Mouse (Mus musculus) large intestine, adult 2 months (tissue): Measurements from ENCODE around the gene Pla2g16. TPM values are rescaled to one million over a fixed set of nuclear protein-coding genes. Genes with fewer than 3 reads are reported as not detected.

Experiments used
- DNase-seq: peaks from one replicate; pipeline ENCODE4 v3.0.0-alpha.2; 2012; ENCODE audit warnings: low read depth, low spot score
- WGBS: fragments of 180-500 bp; shearing (Covaris S2); methylation state at CpG from one replicate; pipeline ENCODE4 v1.1.7; 2018; 5-methylcytosine and 5-hydroxymethylcytosine counted together
- polyA plus RNA-seq: library from polyadenylated mRNA; depleted of rRNA; stranded (reverse); fragments of >200 nt; gene quantifications from 2 replicates; pipeline ENCODE4 v1.2.3, GENCODE M21; 2012; rRNA removed

Gene Pla2g16
- polyA plus RNA-seq, 1 experiment: 27.6 TPM

DNA sequence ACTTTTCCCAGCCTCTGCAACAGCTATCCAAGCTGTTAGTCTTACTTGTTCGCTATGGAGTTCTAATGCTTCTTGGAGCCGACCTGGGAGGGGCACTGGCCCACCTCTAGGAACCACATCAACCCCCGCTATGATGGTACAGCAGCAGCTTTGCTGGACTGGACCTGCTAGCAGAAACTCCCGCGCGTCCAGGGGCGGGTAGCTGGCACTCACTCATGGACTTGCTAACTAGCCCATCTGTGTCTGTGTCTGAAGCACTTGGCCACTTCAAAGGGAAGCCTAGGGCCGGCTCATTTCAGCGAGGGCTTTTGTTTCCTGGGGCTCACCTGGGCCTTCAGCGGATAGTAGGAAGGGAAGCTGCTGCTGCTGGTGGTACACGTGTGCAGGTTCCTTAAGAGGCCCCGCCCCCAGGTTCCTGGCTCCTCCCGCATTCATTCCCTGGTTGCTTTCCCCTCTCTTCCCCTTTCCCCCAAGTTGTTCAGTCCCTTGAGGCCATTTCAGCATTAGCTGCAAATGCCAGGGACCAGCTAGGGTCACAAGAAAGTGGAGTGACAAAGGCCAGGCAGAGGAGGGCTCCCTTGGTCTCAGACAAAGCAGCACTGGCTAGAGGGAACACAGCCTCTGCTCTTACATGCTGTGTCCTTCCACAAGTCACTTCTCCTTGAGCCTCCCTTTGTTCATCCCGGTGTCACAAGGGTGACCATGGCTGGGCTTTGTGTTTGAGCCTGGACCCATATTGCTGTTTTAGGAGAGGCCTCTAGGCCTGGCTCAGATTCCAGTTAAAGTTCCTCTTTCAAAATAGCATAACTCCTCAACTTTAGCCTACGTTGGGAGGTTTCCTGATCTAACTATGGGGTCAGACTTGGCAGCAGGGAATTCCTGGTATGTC is 49.8 kb downstream of the Pla2g16 start, which contains the start of gene Lgals12:
Lgals12 (minus strand) TSS at position 393 of the 889 bp plus-strand sequence.
- 8% methylated on average over 15 of the region's 15 CpGs for WGBS
- no peak for DNase-seq

DNA sequence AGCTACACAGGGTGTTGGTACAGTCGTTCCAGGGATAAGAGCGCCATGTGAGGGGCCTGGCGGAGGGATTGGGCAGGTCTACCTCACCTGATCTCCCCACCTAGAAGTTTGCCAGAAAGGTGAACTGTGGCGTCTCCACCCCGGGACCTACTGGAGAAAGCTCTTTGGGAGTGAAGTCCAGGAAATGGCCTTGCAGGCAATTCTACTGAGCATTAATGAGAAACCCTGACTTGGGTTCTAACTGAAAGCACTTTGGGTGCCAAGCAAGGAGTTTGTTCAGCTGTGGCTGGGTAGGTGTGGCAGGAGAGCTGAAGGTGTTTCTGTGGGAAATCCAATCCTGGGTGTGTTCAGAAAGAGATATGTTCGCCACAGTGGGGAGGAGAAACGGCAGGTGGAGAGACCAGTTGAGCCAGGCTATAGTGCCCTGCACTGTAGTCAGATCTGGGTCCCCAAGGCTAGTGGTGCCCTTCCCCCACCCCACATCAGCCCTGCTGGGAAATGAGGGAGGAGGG is 50.5 kb downstream of the Pla2g16 start:
- DNase-seq: peak; percentile 83
- WGBS: 32% methylated on average over 7 of the region's 7 CpGs

DNA sequence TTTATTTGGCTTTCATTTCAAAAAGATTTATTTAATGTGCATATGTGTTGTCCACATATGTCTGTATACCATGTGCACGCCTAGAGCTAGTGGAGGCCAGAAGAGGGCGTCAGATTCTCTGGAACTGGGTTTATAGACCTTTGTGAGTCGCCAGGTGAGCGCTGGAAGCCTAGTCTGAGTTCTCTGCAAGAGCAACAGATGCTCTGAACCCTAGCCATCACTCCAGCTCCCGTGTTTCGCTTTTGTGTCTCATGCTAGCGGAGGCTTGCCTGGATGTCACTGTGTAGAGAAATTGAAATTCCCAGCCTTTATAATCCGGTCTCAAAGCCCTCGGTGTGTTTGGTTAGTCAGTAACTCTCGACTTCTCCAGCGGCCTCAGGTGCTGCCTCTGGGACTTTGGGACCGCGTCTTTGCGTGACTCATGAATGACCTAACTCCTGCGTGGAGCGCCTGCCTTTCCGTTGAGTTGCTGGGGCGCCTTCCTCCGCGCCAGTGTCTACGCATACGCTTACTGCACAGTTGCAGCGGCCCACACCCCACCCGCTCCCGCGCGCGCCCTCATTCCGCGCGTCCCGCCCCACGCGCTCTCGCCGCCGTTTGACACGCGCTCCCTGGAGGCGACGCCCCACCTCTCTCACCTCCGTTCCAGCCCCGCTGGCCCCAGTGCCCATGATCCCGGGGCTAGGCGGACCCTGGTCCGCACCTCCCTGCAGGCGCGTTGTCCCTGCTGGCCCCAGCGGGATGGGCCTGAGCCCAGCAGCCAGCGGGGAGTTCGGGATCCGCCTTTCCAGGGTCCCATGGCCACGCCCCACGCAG is 54.9 kb downstream of the Pla2g16 start, which contains the start of gene Hrasls5:
Hrasls5 (plus strand) TSS at position 600 of the 816 bp plus-strand sequence.
- 4% methylated on average over 54 of the region's 54 CpGs for WGBS
- DNase-seq: no peak

DNA sequence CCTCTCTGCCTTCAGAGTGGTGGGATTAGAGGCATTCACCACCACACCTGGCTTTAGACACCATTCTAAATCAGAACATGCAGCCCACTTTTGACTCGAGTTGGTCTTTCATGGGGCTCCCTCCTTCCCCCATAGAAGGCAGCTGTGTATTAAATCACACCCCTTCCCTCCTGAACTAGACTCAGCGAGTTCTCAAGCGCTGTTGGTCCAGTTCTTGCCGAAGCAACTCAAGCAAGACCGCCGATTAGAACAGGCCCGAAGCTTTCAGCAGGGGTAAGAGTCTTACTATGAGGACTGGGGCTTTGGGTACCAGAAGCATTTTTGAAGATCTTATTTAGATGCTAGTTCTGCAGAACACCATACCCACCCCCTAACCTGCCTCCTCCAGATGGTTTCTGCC is 55.9 kb downstream of the Pla2g16 start:
- DNase-seq: no peak

DNA sequence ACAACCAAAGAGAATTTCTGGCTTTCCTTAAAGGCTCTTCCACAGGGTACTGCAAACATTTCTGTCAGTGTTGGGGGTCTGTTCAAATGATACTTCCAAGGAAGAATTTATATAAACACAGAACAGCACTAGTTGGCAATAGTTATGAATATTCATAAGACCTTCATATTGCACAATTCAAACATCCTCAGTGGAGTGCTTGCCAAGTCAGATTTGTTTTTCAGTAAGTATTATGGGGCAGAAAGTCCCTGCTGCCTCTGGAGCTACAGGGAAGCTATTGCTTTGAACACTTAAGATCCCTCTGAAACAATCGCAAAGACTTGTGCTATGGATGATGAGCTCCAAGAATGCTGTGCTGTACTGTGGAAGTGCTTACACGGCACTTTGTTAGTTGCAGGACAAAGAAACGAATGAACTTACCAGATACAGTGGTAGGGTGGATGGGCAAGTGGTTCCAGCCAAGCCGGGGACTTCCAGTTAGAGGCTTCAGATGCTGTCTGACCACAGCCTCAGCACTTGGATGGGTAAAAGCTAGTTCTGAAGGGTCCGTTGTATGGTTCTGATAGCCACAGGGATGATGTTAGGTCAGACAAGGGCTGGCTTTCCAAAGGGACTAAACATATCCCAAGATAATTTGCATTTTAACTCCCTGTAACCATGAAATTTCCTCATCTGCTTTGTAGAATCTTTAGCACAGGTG is 59.1 kb downstream of the Pla2g16 start:
- no peak for DNase-seq
- 69% methylated on average over 5 of the region's 5 CpGs for WGBS

More for the DNA sequence above, 55.9 kb downstream of the Pla2g16 start:
- WGBS: 96% methylated on average over 7 of the region's 7 CpGs

DNA sequence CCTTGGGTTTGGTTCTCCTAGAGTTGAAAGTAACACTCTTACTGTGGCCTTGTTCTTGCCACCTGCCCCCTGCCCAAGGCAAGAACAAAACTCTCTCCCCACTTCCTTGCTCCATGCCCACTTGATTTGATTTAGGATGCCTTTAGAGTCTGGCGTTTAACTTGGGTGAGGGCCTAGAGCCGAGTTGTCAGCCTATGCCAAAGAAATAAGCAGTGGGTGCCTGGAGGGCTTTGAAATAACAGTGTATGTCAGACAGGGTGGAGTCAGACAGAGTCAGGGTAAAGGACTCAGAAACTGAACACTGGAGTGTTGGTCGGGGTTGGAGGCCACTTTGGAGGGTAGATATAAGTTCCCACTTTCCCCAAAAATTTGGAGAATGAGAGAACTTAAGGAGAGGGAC is 59.8 kb downstream of the Pla2g16 start:
- WGBS: 45% methylated on average over 3 of the region's 3 CpGs

DNA sequence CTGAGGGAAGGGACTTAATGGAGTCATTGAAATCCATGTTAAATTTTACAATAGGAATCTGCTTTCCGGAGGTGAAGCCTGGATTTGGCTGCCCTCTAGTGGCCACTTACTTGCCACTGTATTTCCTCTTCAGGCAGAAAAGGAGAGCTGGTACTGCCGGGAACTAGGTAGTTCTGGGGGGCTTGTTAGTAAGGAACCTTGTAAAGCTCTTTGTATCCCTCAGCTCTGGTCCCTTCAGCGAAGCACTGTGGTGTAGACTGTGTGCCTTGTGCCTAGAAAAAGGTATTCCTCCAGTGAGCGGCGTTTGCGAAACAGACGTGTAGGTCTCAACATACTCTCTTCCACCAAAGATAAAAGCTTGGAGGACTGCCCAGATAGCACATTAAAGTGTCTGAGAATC is 60.4 kb downstream of the Pla2g16 start:
- DNase-seq: no peak
- 35% methylated on average over 7 of the region's 7 CpGs for WGBS

More for the DNA sequence above, 59.8 kb downstream of the Pla2g16 start:
- DNase-seq: no peak

DNA sequence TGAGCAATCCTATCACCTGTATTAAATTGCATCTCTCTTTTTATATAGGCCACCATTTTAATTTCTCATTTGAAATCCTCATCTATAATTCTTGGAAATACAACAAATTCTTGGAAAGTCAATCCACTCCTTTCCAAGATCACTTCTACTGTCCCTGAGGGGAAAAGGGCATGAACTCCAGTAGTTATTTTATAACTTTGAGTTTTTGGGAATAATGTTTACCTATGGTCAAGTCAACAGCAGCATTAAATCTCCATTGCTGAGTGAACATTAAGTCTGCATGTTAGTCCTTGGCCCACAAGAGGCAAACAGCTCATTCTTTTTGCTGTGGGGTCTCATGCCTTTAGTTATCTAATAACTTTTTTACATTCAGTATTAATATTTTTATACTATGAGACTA is 75.8 kb downstream of the Pla2g16 start:
- DNase-seq: no peak

DNA sequence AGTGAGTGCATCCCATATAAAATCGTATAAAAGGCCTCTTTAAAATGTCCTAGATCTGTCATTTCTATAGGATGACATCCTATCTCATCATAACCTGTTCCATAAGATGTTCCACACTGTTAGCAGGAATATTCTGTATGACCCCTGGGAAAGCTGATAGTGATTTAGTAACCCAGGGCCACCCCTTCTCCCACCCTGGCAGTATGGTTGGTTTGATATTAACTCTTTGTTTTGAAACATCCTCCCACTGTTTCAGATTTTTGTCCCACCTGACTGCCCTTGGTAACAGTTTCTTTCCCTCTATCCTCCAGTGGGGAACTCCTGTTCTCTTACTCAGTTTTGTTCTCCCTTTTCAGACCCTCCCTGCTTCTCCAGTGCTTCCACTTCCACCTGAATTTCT is 76.5 kb downstream of the Pla2g16 start:
- DNase-seq: no peak
- WGBS: 73% methylated on average over 1 of the region's 1 CpGs

Other genes with a start within 250 kb of the Pla2g16 start
- 108 and 145 TPM in 2 replicates for gene Mark2, start 215.6 kb upstream of the Pla2g16 start, polyA plus RNA-seq
- 14.1 and 14.2 TPM in 2 replicates for gene Spindoc, start 174.5 kb upstream of the Pla2g16 start, polyA plus RNA-seq
- gene 2700081O15Rik, start 139.8 kb upstream of the Pla2g16 start, polyA plus RNA-seq: 4.4 and 6.4 TPM in 2 replicates
- 79.9 and 96.3 TPM in 2 replicates for gene Rtn3, start 74.2 kb upstream of the Pla2g16 start, polyA plus RNA-seq
- gene Atl3, start 63.4 kb upstream of the Pla2g16 start, polyA plus RNA-seq: 7.1 and 9.3 TPM in 2 replicates
- gene Lgals12, start 49.7 kb downstream of the Pla2g16 start, polyA plus RNA-seq: 3.3 and 4.5 TPM in 2 replicates
- 0.07 TPM in 1 of 2 replicates, not detected in the other for gene Hrasls5, start 55.1 kb downstream of the Pla2g16 start, polyA plus RNA-seq
- gene Slc22a19, start 153.9 kb downstream of the Pla2g16 start, polyA plus RNA-seq: not detected in 2 replicates
- gene Slc22a26, start 245.2 kb downstream of the Pla2g16 start, polyA plus RNA-seq: not detected in 2 replicates